Mouse (Mus musculus) kidney, postnatal 14 days (tissue): ENCODE data around the gene Cachd1.
A peak's percentile ranks its signal among the peaks of the same experiment; 100 is the strongest.

Experiments
- DNase-seq: peaks from one replicate; pipeline ENCODE4 v3.0.0; 2022; ENCODE audit warnings: mixed read lengths

Cachd1 gene

GRCm38 (mm10) chr4:100877351-100877750 lies 100.9 kb downstream of the Cachd1 start:
- DNase-seq, result no peak

DNA sequence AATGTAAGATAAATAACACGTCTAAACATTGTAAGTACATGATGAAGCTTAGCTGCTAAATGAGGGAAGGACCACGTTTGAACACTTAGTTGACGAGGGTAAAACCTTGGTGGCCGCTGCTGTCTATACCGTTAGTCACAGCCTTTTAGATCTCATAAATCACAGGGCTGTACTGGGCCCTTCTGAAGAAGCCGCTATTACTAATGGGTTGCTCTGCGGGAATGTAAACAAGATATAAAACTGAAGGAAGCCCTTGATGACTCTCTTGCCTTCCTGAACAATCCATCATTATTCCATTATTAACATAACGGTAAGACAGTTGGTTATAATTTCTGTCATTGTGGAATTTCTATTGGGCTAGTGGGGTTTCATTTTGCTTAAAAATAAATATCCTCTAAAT lies 102.9 kb downstream of the Cachd1 start:
- no peak for DNase-seq

DNA sequence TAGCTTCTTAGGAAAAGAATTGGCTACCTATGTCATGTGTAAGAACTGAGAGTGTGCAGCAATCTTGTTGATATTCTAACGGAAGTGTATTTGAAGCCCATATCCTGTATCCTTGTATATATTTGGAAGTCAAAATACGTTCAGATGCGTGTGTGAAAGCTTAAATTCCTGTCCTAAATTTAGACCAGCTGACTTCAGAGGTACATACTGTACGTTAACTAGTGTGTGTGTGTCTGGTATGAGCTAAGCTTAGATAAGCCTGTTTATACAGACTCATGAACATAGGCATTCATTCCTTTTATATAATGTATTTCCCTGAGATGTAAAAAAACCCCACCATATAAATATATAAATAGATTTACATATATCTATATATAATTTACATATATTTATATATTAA lies 103.6 kb downstream of the Cachd1 start:
- no peak for DNase-seq

DNA sequence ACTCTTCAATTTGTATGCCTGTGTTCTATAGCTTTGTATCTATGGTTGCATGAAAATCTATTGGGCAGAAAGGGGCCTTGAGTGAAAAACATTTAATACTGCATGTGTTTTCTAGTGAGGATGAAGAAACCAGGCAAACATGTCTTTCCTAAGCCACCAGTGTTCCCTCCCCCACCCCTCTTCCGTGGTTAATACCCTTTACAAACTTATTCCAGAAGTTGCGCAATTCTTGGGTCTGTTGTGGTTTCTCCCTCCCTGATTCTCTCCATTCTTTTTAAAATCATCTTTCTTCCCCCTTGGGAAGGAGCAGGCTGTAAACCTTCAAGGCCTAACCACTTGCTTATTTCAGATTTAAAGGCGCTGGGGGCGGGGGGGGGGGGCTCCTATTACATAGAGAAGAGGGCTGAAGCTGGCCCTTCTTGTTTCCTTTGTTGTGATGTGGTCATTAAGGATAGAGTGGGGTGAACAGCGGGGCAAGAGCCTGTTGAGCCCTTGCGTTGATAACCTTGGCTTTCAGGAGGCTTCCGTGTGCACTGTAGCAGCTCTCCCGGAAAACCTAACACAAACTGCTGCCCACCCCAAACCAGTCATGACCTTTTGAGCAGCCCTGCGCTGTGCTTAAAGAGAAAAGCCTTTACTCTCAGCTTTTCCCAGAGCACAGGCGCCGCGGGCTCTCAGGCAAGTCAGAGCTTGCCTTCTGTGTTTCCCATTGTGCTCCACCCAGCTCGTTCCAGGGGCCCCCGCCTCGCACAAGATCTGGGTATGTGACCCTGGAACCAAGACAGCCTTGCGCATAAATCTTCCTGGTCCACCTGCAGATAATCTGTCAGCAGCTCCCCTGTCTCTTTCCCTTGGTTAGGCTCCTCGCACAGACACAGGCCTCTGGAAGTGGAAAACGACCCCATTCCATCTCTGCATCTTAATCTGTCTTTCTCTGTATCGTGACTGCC lies 109.6 kb downstream of the Cachd1 start:
- peak; percentile 48 for DNase-seq

DNA sequence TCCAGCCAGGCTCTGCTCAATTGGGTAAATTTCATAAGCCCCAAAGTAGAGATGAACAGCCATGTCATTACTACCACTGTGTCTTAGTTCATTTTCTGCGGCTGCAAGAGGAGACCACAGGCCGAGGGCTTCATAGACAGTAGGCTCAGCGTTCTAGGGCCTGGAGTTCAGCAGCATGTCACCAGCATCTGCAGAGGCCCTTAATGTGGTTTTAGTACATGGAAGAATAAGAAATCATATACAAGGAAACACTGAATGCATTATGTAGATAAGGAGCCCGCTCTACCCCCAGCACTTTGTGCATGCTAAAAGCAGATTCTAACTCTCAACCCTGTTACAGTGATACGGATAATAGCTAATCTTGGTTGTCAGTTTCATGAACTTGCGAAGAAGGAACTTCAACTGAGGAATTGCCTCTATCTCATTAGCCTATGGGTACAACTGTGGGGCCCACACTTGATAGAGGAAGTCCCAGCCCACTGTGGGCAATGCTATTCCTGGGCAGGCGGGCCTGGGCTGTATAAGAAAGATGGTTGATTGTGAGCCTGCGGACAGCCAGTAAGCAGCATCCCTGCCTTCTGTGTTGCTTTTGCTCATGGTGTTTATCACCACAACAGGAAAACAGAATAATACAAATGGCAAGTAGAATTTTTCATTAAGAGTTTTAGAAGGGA lies 110.4 kb downstream of the Cachd1 start:
- DNase-seq, result no peak

DNA sequence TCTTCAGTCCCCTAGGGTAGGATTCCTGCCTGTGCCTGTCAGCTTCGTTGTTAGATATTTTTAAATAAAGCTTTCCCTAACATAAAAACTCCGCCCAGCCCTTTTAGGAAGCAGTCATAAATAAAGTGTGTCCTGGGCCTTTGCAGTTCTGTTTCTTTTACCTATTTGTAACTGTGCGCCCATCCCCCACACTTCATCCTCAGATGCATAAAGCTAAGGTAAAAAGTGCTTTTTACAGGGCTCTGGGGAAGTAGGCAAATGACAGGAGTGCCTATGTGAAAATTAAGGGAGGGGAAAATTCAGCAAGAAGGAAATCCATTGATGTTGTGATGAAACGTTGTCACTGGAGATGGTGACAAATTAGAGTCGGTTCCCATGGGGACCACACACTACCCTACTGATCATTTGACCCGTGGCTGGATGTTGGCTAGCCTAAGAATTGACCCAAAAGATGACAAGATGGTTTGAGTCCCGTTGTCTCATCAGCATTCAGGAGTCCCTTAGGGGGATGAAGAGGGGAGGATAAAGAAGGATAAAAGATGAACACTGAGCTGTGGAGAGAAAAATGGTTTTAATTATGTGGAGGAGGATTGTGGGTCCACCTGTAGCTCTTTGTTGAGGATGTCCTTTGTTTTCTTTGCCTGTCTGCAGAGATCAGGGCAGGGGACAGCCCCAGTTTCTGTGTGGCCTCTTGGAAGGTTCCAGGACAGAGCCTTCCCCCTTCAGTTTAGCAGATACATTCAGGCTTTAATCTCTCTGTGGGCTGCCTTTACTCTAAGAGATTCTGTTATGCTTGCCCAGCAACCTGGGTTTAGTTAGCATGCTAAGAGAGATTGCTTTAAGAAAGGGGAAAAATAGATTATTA lies 113.9 kb downstream of the Cachd1 start:
- no peak for DNase-seq

GRCm38 (mm10) chr4:100893739-100894138 lies 117.3 kb downstream of the Cachd1 start:
- DNase-seq, result no peak

DNA sequence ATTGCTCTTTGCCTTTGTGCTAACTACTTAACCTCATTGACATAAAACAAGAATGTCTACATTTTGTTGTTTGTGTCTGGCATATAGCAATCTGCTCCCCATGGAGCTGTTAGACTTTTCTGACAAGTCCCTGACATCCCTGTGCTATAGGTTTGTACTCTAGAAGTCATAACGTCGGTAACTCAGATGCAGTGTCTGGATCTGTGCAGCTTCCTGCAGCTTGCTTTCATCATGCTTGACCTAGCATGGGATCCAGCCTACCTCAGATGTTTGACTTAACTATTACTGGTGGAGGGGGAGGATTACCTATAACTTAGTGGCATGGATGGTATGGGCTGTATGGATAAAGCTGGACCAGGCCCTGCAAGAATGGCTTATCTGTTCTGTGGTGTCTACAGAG lies 117.7 kb downstream of the Cachd1 start:
- DNase-seq, result no peak

DNA sequence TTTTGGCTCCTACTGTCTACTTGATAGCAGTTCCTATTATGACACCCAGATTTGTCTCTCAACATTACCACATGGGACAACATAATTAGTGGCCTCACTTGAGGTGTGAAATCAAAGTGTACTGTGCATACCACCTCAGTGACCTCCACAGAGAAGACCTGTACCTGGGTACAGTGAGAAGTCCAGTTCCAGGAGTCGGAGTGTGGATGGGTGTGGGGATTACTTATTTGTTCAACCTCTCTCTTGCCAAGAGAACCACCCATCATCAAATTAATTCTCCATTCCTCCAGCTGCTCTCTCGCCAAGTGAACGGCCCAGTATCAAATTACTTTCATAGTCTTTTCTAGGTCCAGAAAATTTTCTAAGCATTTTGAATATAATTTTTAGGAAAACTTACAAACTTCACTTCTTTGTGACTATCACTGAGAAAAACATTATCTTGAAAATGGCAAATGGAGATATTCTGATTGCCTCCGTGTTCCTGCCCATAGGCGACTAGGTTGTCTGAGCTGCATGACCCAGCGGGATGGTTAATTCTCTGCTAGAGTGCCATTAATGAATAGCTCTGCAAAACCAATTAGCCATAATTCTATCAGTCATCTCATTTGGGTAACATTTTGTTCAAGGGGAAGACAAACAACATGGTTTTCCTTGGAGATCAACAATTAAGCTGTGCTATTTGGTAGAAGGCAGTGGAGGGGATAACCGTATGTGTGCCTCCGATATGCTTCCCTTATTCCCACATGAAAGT lies 120.0 kb downstream of the Cachd1 start:
- DNase-seq, result no peak

DNA sequence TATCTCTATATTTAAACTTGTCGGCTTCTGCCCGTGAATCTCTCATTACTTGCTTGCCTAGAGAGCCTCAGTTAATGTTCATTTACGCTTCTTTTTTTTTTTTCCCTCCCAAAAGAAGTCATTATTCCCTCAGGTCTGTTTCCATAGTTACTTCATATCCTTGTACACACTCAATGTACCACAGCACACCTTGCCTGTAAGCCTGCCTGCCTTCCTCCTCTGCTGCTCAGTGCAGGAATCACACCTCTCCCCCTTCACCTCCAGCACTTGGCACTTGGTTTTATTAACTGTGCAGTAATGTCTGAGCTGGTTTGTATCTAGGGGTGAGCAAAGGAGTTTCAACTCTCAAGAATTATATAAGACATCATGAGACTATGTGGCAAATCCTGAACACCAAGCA lies 121.5 kb downstream of the Cachd1 start:
- DNase-seq, result no peak

GRCm38 (mm10) chr4:100909694-100910340 lies 133.3 kb downstream of the Cachd1 start:
- peak; percentile 57 for DNase-seq

DNA sequence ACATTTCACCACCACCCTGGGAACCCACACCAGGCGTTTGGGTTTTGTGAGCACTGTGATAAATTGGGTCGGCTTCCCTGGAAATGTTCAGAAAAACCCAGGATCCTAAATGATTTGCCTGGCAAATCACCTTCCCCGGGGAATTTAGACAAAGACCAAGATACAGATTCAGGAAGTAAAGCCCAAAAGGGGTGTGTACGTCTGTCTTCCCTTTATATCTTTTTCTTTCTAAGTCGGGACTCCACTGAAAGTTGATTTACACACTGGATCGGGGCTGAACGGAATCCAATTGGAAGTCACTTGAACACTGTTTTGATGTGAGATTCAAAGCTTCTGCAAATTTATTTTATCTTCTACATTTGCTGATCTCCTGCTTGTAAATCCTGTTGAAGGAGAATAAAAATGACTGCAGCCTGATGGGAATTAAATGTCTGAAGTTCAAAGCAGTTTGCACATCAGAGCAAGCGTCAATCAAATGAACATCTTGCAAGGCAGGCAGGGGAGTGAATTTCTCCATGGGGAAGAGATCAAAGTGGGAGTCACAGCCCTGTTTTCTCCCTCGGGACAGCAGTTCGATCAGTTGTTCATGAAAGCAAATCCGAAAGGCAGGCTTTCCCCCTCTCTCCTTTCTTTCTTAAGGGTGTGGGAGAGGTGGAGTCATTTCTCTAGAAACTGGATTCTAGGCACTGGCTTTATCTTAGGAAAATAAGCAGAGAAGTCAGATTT lies 134.3 kb downstream of the Cachd1 start:
- no peak for DNase-seq

GRCm38 (mm10) chr4:100911658-100912057 lies 135.2 kb downstream of the Cachd1 start:
- DNase-seq, result no peak

DNA sequence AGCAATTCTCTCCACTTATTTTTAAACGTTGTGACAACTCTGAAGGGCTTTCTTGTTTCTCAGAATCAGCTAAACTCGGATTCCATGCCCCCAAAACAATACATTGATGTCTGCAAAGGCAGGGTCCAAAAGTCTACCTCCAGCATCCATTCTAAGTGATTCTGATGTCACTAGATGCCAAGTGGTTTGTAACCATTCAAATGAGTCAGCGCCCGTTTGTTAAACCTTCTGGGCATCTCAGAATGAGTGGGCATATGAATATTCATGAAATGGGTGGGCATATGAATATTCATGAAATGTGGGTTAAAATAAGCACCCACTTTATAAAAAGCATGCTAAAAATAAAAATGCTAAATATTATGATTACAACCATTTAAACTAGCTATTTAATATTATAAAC lies 137.2 kb downstream of the Cachd1 start:
- no peak for DNase-seq

GRCm38 (mm10) chr4:100914532-100914931 lies 138.1 kb downstream of the Cachd1 start:
- no peak for DNase-seq

DNA sequence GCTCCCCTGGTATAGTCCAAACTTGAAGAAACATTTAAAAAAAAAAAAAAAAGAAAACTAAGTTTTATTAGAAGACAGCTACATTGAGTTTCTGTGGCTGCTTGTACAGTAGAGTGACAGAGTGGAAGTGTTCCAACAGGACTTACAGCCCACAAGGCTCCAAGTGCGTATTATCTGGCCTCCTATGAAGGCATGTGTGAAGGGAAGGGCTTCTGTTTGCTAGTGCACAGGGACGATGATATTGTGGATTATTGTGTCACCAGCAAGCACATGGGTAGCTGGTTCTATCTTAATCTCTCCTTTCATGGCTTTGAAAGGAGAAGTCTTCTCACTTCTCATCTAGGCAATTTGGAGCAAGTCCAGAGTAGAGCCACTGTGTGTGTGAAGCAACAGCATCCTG lies 138.6 kb downstream of the Cachd1 start:
- DNase-seq, result no peak

GRCm38 (mm10) chr4:100917511-100917910 lies 141.0 kb downstream of the Cachd1 start:
- no peak for DNase-seq

DNA sequence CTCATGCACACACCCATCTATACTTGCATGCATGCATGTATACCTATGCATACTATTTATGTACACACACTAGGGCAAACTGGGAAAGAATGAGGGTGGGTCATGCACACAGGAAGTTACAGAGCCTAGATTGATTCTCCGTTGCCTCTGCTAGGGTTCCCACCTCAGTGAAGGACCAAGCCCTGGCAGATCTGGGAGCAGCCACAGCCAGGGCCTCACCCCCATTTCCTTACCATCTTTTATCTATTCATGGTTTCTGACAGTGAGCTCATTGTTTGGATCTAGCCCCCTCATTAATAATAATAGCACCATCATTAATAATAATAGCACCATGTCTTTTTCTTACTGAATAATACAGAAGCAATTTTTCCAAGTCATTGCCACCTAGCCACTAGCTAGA lies 143.9 kb downstream of the Cachd1 start:
- DNase-seq, result no peak

DNA sequence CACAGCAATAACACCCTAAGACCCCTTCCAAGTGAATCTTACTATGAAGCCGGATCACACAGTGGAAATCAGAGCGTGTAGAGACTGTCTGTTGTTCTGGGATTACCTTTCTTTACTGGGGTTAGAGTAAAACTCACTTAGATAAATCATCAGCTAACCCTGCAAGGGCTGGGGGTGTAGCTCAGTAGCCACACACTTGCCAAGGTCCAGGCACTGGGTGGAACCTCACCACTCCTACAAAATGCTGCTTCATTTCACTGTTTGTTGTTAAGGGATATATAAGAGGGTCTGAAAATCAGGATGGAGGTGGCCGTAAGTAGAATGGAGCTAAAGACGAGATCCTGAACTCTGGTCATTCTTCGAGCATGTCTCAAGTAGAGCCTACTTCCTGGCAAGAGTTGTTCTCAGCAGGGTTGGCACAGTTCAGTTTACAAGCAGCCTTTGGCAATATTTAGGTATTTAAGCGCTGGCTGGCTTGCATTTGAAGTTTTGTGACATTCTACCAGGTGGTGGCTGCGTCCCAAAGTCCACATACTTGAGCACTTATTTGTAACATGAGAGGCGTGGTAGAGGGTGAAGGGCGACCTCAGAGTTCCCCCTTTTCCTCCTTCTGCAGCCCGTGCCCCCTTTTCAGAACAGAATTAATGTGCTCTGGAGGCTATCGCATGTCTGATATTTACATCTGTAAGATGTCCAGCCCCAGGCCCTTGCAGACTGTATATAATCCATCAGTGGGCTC lies 146.5 kb downstream of the Cachd1 start:
- DNase-seq, result peak; percentile 62

- no peak for DNase-seq
These were observed 147.1 kb downstream of the Cachd1 start for GRCm38 (mm10) chr4:100923598-100923997.
